Mouse (Mus musculus): ENCODE measurements around the gene Cxcl9. TPM values are rescaled to one million over a fixed set of nuclear protein-coding genes. Genes with fewer than 3 reads are reported as not detected.

The Cxcl9 gene
- total RNA-seq, 2 experiments from 2014 or later: 3.7 to 5.3 TPM

DNA sequence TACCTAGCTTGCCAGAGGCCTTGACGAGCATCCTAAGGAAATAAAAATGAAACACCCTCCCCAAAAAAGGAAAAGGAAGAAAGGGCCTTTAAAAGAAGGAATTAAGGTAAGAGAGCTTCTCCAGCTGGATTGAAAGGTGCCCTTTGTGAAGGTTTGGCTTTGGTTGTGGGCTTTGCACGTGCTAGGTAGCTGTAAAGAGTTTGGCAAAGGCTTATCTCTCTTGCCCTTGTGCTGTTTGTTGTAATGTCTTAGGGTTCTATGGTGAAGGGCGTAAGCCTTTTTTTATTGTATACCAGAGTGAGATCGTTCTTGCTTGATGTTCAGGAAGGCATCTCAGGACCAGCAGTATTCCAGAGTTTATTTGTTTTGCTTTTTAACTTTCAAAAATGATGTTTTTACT is 12.7 kb upstream of the Cxcl9 start:
- DNase-seq: no peak

GRCm38 (mm10) chr5:92336743-92337142 is 8.9 kb upstream of the Cxcl9 start:
- no peak for DNase-seq

DNA sequence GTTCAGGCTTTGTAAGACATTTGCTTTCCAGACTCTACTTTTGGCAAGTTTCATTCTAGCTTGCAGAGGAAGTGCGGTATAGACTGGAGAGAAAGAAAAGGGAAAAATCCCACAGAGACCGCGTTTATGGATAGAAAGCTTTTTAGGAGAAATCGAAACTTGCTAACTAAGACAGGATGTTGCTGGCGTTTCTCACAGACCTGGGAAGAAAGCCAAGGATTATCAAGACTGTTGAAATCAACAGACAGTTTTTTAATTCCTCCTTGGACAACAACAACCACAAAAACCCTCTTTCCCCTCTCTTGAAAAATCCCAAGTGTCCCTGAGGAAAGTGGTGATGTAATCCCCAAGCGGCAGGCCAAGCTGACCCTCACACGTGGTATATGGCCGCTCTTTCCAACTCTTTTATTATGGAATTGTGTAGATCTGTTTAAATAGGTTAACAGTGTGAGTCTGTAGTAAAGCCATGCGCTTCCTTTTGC is 4.5 kb upstream of the Cxcl9 start:
- peak; percentile 22 for DNase-seq

DNA sequence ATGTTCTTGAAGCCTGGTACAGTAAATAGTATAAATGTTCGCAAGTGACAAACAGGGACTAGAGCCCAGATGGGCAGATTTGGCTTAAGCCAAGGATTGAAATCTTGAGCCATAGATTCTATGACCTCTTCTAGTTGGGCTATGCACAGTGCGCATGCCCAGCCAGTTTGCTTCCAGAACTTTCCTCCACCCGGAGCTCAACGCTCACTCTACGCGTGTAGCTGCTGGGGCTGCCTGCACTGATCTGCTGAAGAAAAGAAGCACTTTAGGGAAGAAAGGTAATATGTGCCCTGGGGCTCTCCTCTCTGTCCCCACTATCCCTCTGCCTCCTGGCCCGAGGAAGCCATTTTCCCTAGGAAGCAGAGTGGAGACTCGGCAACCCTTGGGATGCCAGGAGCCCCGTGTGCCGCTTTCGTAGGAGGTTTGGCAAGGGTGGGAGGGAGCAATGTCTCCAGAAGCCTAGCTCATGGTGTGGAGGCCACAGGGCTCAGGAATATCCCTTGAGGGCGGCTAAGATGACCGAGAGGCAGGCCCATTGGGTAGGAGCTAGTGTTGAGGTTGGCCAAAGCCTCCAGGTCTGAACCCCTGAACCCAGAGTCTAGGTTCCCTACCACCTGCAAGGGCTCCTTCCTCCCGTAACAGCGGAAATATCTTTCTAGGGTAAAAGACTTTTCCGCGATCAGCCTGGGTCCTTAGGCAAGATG is 3.9 kb upstream of the Cxcl9 start, which contains the start of gene Art3:
TSS of gene Art3 (plus strand) at position 193 of the 704 bp plus-strand sequence.
- DNase-seq: no peak

GRCm38 (mm10) chr5:92331122-92331521 is 3.2 kb upstream of the Cxcl9 start:
- DNase-seq: no peak

DNA sequence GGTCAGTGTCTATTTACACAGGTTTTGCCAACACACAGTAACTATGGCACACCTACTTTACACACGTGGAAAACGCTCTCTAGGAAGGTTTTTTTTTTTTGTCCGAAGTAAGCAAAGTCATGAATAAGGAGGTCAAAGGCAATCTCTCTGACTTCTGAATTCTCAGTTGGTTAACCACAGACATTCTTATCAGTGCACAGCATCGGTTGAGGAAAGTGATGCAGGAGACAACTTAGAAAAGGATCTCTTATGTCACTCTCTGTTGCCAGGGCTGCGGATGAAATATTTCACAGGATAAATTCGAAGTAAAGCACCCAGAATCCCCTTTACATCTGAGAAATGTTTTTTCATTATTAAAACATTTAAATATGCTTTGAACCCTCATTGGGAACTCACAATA is 512 bp downstream of the Cxcl9 start:
- DNase-seq: no peak

- peak; percentile 65 for DNase-seq
Measured at GRCm38 (mm10) chr5:92323264-92323663, 4.6 kb downstream of the Cxcl9 start.

DNA sequence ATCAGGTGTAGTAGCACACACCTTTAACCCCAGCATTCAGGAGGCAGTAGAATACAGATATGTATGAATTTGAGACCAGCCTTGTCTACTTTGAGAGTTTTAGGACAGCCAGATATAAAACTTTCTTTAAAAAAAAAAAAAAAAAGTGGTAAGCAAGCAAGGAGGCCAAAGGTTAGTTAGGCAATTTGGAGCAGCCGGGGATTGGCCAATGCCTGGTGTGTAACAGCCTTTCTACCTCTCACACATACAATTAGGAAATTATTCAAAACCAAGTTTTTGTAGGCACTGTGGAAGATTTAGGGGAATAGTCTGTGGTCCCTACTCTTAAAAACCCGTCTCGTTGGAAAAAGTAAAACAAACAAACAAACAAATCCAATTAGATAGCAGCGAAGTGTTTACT is 5.3 kb downstream of the Cxcl9 start:
- DNase-seq: no peak

GRCm38 (mm10) chr5:92321631-92322400 is 6.1 kb downstream of the Cxcl9 start:
- DNase-seq: no peak

GRCm38 (mm10) chr5:92318596-92318995 is 9.3 kb downstream of the Cxcl9 start:
- DNase-seq: peak; percentile 22

- DNase-seq: no peak
Measured at GRCm38 (mm10) chr5:92318119-92318518, 9.8 kb downstream of the Cxcl9 start.

DNA sequence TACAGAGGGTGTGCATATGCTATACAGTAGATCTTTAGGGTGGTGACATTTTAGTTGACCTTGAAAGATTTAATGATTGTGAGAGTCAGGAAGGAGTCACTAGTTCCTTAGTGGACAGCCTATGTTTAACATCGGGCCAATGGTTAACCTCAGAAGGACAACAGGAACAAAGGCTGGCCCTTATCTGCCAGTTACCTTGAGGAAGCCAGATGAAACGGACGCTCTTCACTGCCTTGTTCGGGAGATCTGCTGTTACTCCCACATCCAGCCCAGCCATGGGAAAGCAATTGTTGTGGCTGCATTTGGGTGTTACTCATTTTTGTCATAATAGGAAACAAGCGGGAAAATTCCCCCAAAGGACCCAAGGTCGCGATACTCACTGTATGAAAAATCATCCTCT is 14.1 kb downstream of the Cxcl9 start:
- no peak for DNase-seq

GRCm38 (mm10) chr5:92312046-92312715 is 15.7 kb downstream of the Cxcl9 start:
- DNase-seq: peak; percentile 94

- peak; percentile 89 for DNase-seq
Measured at GRCm38 (mm10) chr5:92309681-92310511, 18.0 kb downstream of the Cxcl9 start, which contains the start of gene Sdad1. Sdad1 (minus strand) TSS chr5:92310479.

GRCm38 (mm10) chr5:92304291-92304690 is 23.6 kb downstream of the Cxcl9 start:
- DNase-seq: no peak

GRCm38 (mm10) chr5:92302149-92302840 is 25.6 kb downstream of the Cxcl9 start:
- DNase-seq: no peak

DNA sequence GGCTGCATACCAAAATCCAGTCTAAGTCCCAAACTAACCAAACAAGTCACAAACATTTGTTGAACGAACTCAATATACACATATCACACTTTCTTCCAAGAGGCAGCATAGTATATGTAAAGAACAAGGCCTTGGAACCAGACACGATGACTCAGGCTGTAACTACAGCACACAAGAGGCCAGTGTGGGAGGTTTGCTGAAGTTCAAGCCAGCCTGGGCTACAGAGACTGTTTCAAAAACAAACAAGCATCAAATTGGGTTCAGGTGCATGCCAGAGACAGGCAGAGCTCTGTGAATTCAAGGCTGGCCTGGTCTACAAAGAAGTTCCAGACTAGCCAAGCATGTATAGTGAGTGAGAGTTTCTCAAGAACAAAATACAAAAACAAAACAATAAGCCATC is 33.4 kb downstream of the Cxcl9 start:
- DNase-seq: no peak

GRCm38 (mm10) chr5:92291652-92292414 is 36.0 kb downstream of the Cxcl9 start:
- DNase-seq: no peak

DNA sequence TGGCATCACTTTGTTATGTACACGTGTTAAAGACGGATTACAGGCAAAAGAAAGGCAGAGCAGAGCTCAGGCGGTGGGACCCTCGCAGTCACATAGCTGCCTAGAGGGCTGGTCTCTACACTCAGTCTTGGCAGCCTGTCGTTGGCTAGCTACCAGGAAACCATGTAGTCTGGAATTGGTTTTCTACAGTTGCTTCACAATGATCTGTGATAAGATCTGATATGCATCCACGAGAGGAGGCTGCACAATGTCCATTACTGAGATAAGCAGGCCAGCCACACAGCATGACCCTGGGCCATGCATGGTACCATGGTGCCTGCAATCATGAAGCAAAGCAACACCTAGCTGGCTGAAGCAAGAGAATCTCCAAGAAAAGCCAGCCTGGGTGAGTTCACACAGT is 40.0 kb downstream of the Cxcl9 start:
- no peak for DNase-seq

GRCm38 (mm10) chr5:92283107-92283506 is 44.8 kb downstream of the Cxcl9 start:
- no peak for DNase-seq

DNA sequence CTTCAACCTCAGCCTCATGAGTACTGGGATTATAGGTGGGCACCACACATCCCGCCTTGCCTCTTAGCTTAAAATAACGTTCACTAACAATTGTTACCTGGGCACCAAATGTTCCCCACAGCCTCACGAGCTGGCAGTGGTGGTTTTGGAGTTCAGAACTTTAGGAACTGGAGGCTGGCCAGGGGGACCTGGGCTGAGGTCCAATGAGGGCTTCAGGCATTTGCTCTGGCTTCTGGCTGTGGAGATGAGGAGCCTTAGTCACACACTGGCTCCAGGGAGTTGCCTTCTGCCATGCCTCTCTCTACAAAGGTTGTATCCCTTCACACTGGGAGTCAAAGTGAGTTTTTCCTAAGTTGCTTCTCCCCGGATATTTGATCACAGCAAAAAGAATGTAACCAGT is 45.3 kb downstream of the Cxcl9 start:
- DNase-seq: peak; percentile 47

All from gastrocnemius, postnatal 10 days (tissue).